Mouse (Mus musculus) heart, adult 9 months (tissue): ENCODE data around the gene Ltbp1.

Experiments used
- DNase-seq, 2 experiments: peaks; one replicate each; pipeline ENCODE4 v3.0.0; 2022; ENCODE audit warnings: low spot score in 2 of 2

Ltbp1 gene

GRCm38 (mm10) chr17:75292986-75293385 is 287.6 kb downstream of the Ltbp1 start:
- DNase-seq, result no peak

GRCm38 (mm10) chr17:75293725-75294124 is 288.4 kb downstream of the Ltbp1 start:
- DNase-seq, result peak; percentile 41 to 44

GRCm38 (mm10) chr17:75300908-75301307 is 295.5 kb downstream of the Ltbp1 start:
- DNase-seq, result no peak

DNA sequence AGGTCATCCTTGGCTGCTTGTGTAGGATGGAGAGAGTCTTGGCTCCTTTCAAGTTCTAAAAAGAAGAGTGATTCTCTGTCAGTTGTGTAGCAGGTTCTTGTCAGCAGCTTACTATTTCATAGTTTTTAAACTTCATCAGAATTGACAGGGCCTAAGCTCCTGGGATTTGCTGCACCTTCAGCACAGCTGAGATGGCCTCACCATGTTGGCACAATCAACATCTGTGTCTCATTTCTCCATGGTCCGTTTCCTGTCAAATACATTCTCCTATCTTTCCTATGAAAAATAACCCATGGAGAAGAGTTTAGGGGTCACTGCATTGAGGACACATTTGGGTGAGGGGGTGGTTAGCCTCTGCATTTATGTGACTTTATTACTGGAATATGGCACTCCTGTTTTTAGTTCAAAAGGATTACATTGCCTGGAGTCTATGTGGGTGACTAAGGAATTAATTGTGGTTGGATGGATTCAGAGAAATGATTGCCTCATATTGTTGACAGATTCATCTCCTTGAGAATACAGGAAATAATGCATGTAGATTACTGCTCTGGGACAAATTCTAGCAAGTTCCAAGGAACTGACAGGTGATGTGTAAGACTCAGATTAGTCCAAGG is 299.5 kb downstream of the Ltbp1 start:
- DNase-seq, result no peak

DNA sequence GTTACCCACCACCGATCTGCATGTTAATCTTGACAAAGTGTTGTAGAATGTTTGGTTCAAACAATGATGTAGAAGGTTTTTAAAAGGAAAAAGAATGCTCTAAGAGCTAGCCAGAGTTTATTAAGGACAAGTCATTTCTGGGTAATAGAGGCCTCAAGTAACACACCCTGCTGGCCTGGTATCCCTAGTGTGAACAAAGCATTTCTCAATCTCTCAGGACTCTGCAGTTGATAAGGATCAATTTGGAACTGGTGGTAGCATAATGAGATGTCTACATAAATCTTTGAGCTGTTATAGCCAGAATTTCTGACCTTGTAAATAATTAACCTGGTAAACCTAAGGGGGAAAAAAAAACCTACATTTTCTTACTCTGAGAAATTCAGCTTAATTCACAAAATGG is 300.3 kb downstream of the Ltbp1 start:
- DNase-seq, result no peak

DNA sequence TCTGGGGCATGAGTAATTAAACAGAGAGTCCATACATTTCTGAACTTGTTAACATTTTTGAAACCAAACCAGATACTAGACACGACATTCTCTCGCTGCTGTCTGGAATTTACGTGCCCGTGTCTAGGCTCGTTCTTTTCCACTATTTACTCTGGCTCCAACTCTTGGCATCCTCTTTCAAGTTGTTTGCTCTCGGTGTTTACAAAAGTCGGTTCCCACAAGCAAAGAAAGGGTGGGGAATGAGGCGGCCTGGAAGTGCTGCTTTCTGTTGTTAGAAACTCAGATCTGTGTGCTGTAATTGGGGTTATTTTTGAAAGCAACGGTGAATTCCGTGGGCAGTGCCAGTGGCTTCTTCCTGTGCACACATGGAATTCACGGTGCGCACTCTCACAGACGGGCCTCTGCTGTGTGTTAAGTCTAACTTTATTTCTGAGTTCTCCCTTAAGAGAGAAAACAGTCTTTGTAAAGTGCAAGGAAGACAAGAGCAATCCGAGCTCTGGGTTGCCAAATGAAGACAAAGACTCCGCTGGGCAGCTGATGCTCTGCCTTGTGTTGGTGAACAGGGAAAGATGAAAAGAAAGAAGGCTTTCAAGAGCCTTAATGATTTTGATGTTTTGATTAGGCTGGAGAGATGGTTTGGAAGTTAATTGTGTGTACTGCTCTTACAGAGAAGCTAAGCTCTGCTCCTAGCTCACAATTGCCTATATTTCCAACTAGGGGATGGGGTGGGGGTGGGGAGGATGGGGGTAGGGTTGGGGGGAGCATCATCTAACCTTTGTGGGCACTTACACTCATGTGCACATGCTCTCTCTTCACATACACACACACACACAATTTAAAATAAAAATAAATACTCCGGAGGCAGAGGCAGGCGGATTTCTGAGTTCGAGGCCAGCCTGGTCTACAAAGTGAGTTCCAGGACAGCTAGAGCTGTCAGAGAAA is 302.0 kb downstream of the Ltbp1 start:
- no peak for DNase-seq

DNA sequence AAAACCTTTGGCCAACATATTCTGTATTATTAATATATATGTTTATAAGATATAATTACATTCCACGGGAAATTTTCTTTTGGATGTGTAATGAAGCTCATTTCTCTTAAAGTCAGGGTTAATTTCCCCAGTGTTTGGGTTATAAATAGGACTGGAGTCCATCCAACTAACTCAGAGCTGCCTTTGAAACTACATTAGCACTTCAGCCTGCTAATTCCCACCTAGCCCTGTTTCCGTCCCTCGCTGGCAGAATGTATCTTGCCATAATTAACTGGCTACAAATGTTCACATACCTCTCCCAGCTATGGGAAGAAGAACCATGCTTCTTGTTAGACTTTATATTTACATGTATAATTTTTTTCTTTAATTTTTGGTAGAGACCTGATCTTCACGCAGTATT is 311.7 kb downstream of the Ltbp1 start:
- DNase-seq, result peak in 1 of 2 experiments; percentile 10

DNA sequence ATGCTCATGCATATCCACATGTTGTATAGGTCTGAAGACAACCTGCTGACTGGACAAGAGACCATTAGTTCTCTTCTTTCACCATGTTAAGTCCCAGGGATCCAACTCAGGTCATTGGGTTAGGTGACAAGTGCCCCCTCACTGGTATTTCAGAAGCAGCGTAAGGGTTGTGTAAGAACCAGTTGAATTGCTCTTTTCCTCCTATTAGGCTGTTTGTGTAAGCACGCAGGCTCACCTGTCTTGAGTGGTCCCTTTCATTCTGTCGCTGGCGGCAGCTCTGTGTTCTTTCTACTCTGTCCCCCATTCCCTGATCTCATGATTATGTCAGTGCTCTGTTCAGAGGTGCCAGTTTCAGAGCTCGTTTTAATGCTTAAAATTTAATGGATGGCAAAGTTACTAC is 317.9 kb downstream of the Ltbp1 start:
- DNase-seq, result no peak

DNA sequence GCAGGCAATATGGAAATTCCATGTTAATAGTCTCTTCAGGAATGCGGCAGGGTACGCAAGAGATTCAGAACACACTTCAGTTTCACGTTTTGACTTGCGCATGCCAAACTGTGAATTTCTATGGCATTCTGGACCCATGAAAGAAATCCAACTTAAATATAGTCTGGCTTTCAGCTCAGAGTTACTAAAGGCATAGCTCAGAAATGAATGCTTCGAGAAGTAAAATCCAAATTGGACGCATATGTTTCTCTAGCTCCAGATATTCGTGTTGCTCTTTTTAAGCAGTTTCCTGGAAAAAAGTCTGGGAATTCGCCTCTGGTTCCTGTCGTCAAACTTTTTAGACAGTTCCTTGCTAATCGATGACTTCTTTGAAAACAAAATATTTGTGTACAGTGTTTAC is 318.4 kb downstream of the Ltbp1 start:
- DNase-seq, result no peak

DNA sequence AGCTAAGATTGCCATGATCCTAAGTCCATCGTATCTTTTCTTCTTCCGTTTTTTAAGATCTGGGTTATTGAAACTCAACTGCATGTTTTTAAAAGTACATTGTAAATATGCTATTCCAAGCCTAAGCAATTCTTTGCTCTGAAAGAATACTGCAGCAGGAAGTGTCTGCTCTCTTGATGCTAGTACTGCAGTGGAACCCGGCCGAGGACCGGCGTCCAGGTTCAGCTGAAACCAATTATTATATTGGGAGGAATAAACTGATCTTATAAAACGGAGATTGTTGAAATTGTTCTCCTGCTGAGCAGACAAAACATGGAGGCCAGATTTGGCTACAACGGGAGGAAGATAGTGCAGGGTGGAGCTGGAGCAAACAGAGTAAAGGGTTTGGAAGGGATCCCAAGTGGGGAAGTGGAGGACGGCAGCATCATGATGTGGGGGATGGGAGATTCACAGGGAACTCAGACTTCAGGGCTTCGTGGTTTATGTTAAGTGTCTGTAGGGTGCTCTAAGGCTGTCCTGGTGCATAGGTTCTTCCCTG is 322.8 kb downstream of the Ltbp1 start:
- no peak for DNase-seq

GRCm38 (mm10) chr17:75330366-75330765 is 325.0 kb downstream of the Ltbp1 start:
- peak in 1 of 2 experiments; percentile 4 for DNase-seq

GRCm38 (mm10) chr17:75331421-75331951 is 326.1 kb downstream of the Ltbp1 start:
- no peak for DNase-seq

GRCm38 (mm10) chr17:75332289-75332688 is 326.9 kb downstream of the Ltbp1 start:
- DNase-seq, result no peak

GRCm38 (mm10) chr17:75333011-75333410 is 327.6 kb downstream of the Ltbp1 start:
- DNase-seq, result no peak

DNA sequence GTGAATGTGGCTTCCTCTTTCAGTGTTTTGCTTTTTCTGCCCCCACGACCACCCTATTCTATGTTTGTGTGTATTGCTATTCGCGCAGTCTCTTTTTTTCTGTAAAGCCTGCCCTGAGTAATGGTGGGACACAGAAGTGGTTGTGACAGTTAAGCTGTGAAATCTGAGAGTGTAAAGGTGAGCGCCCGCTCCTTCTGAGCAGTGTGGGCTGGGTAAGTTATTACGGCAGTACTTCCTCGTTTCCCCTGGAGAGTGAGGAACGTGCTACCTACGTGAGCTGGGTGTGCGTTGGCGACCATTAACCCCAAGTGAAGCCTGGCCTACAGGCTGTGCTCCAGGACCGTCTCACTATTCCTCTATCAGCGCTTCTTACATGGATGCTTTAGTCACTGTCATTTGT is 328.4 kb downstream of the Ltbp1 start:
- DNase-seq, result no peak

DNA sequence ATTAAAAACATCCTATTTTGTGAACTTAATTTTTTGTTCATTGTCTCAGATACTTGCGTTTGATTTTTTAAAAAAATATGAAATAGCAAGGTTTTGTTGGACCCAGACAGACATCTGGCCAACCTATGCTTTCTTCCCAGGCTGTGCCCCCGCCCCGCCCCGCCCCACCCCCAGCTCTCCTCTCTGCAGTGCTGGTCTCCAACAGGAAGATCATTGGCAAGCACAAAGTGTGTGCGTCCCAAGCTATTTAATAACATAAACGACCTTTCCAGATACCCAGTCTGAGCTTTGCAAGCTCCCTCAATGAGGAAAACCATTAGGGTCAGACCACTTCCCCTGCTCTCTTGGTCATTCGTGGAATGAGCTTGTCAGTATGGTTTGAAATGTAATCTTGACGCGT is 330.3 kb downstream of the Ltbp1 start:
- peak in 1 of 2 experiments; percentile 9 for DNase-seq

DNA sequence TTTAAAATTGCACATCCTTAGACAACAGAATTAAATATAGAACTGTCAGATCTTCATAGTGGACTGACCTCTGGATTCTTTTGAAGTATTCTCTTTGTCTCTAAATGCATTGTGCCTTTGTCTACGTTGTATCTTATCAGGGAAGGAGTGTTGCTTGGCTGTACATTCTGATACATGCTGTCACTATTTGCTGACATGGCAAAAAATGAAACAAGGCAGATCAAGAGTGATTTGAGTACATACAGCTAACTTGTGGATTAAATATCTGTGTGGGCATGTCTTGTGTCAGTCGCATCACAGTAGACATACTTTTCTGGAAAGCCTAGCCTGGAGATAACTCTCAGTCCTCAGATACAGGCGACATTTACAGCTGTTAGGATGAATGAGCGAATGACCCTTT is 335.9 kb downstream of the Ltbp1 start:
- no peak for DNase-seq

DNA sequence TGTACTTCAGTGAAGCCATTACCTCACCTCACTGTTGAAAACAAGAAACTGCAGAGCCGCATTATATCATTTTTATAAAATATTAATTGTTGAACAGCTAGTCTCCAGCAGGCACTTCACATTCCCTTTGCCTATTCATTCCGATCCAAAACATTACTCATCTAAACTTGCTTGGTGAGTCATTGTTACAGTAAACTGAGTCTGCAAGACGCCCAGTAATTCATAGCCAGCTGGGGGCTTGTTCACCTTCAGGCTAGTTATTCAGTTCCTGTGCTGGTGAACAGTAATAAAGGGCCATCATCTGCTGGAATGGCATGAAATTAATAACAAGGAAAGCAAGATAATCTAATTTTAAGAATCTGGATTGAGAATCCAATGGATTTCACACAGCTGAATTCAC is 339.7 kb downstream of the Ltbp1 start:
- peak in 1 of 2 experiments; percentile 2 for DNase-seq

GRCm38 (mm10) chr17:75347414-75347813 is 342.0 kb downstream of the Ltbp1 start:
- no peak for DNase-seq

DNA sequence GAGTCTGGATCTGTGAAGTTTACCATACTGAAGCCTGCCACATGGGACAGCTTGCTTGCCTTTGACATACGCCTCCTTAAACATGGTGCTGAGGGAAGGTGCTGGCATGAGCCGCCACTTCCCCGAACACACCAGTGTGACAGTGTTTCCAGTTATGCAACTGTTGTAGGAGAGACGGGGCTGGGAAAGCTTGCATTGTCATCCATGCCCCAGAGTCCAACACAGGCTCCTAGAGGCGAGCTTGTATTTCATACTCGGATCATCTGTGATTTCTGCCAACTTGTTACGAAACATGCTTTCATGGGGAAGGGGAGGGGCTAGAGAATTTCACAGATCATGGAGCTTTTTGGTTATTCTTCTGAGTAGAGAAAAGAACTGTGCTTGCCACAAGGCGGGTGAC is 343.7 kb downstream of the Ltbp1 start:
- DNase-seq, result peak; percentile 56 to 57

DNA sequence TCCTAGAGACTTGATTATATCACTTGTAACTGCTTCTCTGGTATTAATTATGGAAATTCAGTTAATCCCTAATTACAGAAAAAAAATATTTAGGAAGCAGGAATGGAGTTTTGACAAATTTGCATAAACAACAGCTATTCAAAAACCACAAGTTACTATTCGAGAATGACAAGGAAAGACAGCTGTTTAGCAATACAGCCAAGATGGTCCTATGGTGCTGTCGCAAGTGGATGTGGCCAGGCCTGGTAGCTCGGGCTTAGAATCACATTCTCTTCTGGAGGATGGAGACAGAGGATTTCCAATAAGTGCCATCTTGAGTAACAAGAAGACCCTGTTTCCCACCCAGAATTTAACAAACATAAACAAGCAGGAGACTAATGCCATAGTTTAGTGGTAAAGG is 344.2 kb downstream of the Ltbp1 start:
- no peak for DNase-seq

- no peak for DNase-seq
Measured at GRCm38 (mm10) chr17:75353323-75353722, 348.0 kb downstream of the Ltbp1 start.

GRCm38 (mm10) chr17:75355431-75355830 is 350.1 kb downstream of the Ltbp1 start:
- DNase-seq, result no peak
